ENCODE assay signal across 9 mouse cellular contexts in the genomic region with DNA sequence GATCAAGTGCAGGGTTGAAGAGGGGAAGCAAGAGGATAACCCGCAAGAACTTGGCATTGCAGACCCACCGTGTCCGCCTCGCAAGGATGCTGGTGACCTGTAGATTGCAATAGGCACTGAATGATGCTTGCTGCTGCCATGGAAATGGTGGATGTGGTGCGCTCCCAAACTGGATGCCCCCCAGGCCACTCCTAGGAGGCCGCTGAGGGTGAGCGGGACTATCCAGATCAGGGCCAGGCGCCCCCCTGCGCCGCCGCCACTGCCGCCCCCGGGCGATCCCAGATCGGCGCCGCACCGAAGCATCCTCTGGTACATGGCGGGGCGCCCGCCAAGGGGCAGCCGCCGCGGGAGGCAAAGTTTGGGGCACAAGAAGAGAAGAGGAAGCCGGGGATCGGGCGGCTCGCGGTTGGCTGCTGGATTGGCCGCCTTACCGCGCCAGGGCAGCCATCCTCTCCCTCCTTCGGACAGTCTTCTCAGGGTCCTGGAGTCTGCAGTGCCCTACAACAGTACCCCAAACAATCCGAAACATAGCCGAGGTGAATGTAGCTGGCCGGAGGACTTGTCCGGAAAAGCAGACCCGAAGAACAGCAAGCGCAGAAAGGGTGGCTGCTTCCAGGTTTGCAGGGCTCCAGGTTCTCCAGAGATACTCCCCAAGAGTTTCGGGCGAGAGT.
DNase-seq lines count a peak whose midpoint lies in the region; ATAC-seq and TF ChIP-seq lines count a peak whose summit lies in the region.
"Had no signal": no experiment of that assay in that cellular context is flagged by ENCODE, and none has a peak within 500 bp of the region (broad histone marks: within the 10 kb centered on the region; RNA-seq: fewer than 3 reads in every experiment).

No protein-coding gene starts in this region.

- intact Hi-C loops in left cerebral cortex, postnatal 25 days (cut with DNase I): loop anchor here (5.0 to 10.0 kb wide), 2 partner anchors 122 to 370 kb away; no protein-coding TSS in a partner anchor

- 1% methylated on average over 41 of the region's 41 CpGs for WGBS in kidney, postnatal 0 days
- 1% methylated on average over 41 of the region's 41 CpGs for WGBS in embryonic facial prominence, embryonic 15.5 days

- TF ChIP-seq CTCF in kidney, postnatal 0 days (IDR thresholded peaks at IDR 0.05; ENCODE audit: low read depth): no peak

- H3K4me2 ChIP-seq in kidney, postnatal 0 days (ENCODE audit: low read length): peak overlapping the region; percentile 71
- H3K4me2 ChIP-seq in embryonic facial prominence, embryonic 15.5 days (replicated peaks): peak overlapping the region; percentile 89
- peak overlapping the region; percentile 50 for H3K4me2 ChIP-seq in myocyte (ENCODE audit: low read depth)

- H3K9ac ChIP-seq in kidney, postnatal 0 days (ENCODE audit: low read depth, low read length): 0 out of 2 replicates have a peak overlapping the region, but pooled peaks have one; percentile 4
- H3K9ac ChIP-seq in embryonic facial prominence, embryonic 15.5 days: no peak overlapping the region; the same call in 1 of the 2 replicates

- peak overlapping the region; percentile 45 for H3K4me3 ChIP-seq in kidney, postnatal 0 days (replicated peaks; ENCODE audit: low read depth, low read length)
- H3K4me3 ChIP-seq in embryonic facial prominence, embryonic 15.5 days (replicated peaks): peak overlapping the region; percentile 49
- no peak overlapping the region for H3K4me3 ChIP-seq in myocyte

- H3K4me1 ChIP-seq in kidney, postnatal 0 days (replicated peaks; ENCODE audit: insufficient read depth, low read length): no peaks in the 10 kb centered on the region
- peaks cover 20% of the 10 kb centered on the region for H3K4me1 ChIP-seq in embryonic facial prominence, embryonic 15.5 days

- H3ac ChIP-seq in myocyte (ENCODE audit: control insufficient read depth, insufficient read length): no peak overlapping the region

- DNase-seq in kidney, postnatal 0 days (ENCODE audit: low spot score): peak; percentile 25
- no peak for DNase-seq in kidney, adult 18-20 months
- DNase-seq in cerebellum, adult 11-12 months: peak; percentile 73
- peak; percentile 43 to 47 for DNase-seq in left cerebral cortex, postnatal 25 days (ENCODE audit: low spot score in 2 of 2)

- H3K27me3 ChIP-seq in kidney, postnatal 0 days (ENCODE audit: insufficient read depth, low read length): peaks cover 17% of the 10 kb centered on the region
- H3K27me3 ChIP-seq in embryonic facial prominence, embryonic 15.5 days: peaks cover 33% of the 10 kb centered on the region
- peaks cover 15% of the 10 kb centered on the region for H3K27me3 ChIP-seq in myocyte (ENCODE audit: control insufficient read depth, insufficient read depth, insufficient read length)

- H3K27ac ChIP-seq in kidney, postnatal 0 days: no peak overlapping the region
- H3K27ac ChIP-seq in embryonic facial prominence, embryonic 15.5 days (replicated peaks): no peak overlapping the region
- H3K27ac ChIP-seq: macrophage had no signal

- 0 out of 2 replicates have a peak, but pooled peaks have one; percentile 30 for ATAC-seq in kidney, postnatal 0 days (replicated peaks; ENCODE audit: low FRiP score, low read depth)
- ATAC-seq in embryonic facial prominence, embryonic 15.5 days (ENCODE audit: insufficient number of reproducible peaks, low FRiP score, low TSS enrichment, low read depth): no peak
- no peak; the same call in 1 of the 2 replicates for ATAC-seq in megakaryocyte-erythroid progenitor cell, adult 5-6 weeks (replicated peaks; ENCODE audit: low FRiP score, low TSS enrichment, poor library complexity, severe bottlenecking)
- no peak for ATAC-seq in CD4-positive, CD25-positive, alpha-beta regulatory T cell, adult 4 months

- no peaks in the 10 kb centered on the region for H3K9me3 ChIP-seq in kidney, postnatal 0 days (replicated peaks; ENCODE audit: low read length)
- no peaks in the 10 kb centered on the region for H3K9me3 ChIP-seq in embryonic facial prominence, embryonic 15.5 days (replicated peaks)

- no peaks in the 10 kb centered on the region for H3K36me3 ChIP-seq in kidney, postnatal 0 days (ENCODE audit: insufficient read depth, low read length)
- H3K36me3 ChIP-seq in embryonic facial prominence, embryonic 15.5 days: no peaks in the 10 kb centered on the region
- no peaks in the 10 kb centered on the region for H3K36me3 ChIP-seq in myocyte (ENCODE audit: control insufficient read depth, insufficient read depth)

- TF ChIP-seq POLR2A in myocyte (IDR thresholded peaks at IDR 0.05; ENCODE audit: insufficient read length, low read depth): no peak

- H3K79me2 ChIP-seq in myocyte (ENCODE audit: control insufficient read depth, insufficient read depth): no peaks in the 10 kb centered on the region

TF ChIP-seq in myocyte, 11 proteins besides CTCF, POLR2A, EP300 and RAD21:
- no peak for TF ChIP-seq POLR2AphosphoS2 (IDR thresholded peaks at IDR 0.05; ENCODE audit: insufficient read length, low read depth)
- TF ChIP-seq MAX (IDR thresholded peaks at IDR 0.05; ENCODE audit: low read depth): no peak
- no peak for TF ChIP-seq E2F4 (IDR thresholded peaks at IDR 0.05; ENCODE audit: insufficient read depth)
- no peak for TF ChIP-seq REST (IDR thresholded peaks at IDR 0.05; ENCODE audit: insufficient read depth, insufficient read length)
- TF ChIP-seq USF1 (IDR thresholded peaks at IDR 0.05; ENCODE audit: low read depth): no peak
- TF ChIP-seq CEBPB (IDR thresholded peaks at IDR 0.05; ENCODE audit: insufficient read depth, poor library complexity, severe bottlenecking): no peak
- no peak for TF ChIP-seq TCF12 (IDR thresholded peaks at IDR 0.05; ENCODE audit: insufficient read depth, poor library complexity, severe bottlenecking)
- no peak for TF ChIP-seq SRF (IDR thresholded peaks at IDR 0.05; ENCODE audit: control insufficient read depth, insufficient read length, low read depth)
- TF ChIP-seq MYOD1 (IDR thresholded peaks at IDR 0.05; ENCODE audit: control insufficient read depth in 1 of 3, insufficient read length in 2 of 3, low read depth in 2 of 3): no peak
- TF ChIP-seq TCF3 (IDR thresholded peaks at IDR 0.05; ENCODE audit: insufficient read length, low read depth): no peak
- no peak for TF ChIP-seq MYOG (IDR thresholded peaks at IDR 0.05; ENCODE audit: control insufficient read depth in 1 of 3, insufficient read depth in 1 of 3, insufficient read length in 2 of 3, low read depth in 2 of 3)
TF ChIP-seq in myocyte: peak in this region for 0.
